Mouse (Mus musculus): ENCODE data around the gene Gm17018. TPM values are rescaled to one million over a fixed set of nuclear protein-coding genes. Genes with fewer than 3 reads are reported as not detected.

Gene Gm17018
- 5.9 TPM for polyA plus RNA-seq (2014; fragmentation: Illumina TruSeq; extraction: RNeasy Lipid Tissue Mini Kit (QIAGEN cat#74804); ENCODE audit: low read depth, low replicate concordance)

GRCm38 (mm10) chr19:45560153-45560890 is at the start of gene Gm17018, which contains the start of gene Poll:
Gene Gm17018, plus strand, starts transcription at chr19:45560615.
Gene Poll, minus strand, starts transcription at chr19:45560531.

Other genes starting within 250 kb of the Gm17018 start
- 22.5 TPM for gene Btrc, start 196.9 kb upstream of the Gm17018 start, polyA plus RNA-seq (2014; fragmentation: Illumina TruSeq; extraction: RNeasy Lipid Tissue Mini Kit (QIAGEN cat#74804); ENCODE audit: low read depth, low replicate concordance)
- not detected for gene Poll, start 84 bp upstream of the Gm17018 start, polyA plus RNA-seq (2014; fragmentation: Illumina TruSeq; extraction: RNeasy Lipid Tissue Mini Kit (QIAGEN cat#74804); ENCODE audit: low read depth, low replicate concordance)
- not detected for gene Fbxw4, start 99.7 kb downstream of the Gm17018 start, polyA plus RNA-seq (2014; fragmentation: Illumina TruSeq; extraction: RNeasy Lipid Tissue Mini Kit (QIAGEN cat#74804); ENCODE audit: low read depth, low replicate concordance)
- not detected for gene Fgf8, start 182.3 kb downstream of the Gm17018 start, polyA plus RNA-seq (2014; fragmentation: Illumina TruSeq; extraction: RNeasy Lipid Tissue Mini Kit (QIAGEN cat#74804); ENCODE audit: low read depth, low replicate concordance)
- gene Npm3, start 189.0 kb downstream of the Gm17018 start, polyA plus RNA-seq (2014; fragmentation: Illumina TruSeq; extraction: RNeasy Lipid Tissue Mini Kit (QIAGEN cat#74804); ENCODE audit: low read depth, low replicate concordance) = 14.4 TPM
- 154 TPM for gene Mgea5, start 223.2 kb downstream of the Gm17018 start, polyA plus RNA-seq (2014; fragmentation: Illumina TruSeq; extraction: RNeasy Lipid Tissue Mini Kit (QIAGEN cat#74804); ENCODE audit: low read depth, low replicate concordance)

Data from adrenal gland, adult 10 weeks (tissue).